Mouse (Mus musculus): Measurements from ENCODE around the gene Gm45337.

The Gm45337 gene

DNA sequence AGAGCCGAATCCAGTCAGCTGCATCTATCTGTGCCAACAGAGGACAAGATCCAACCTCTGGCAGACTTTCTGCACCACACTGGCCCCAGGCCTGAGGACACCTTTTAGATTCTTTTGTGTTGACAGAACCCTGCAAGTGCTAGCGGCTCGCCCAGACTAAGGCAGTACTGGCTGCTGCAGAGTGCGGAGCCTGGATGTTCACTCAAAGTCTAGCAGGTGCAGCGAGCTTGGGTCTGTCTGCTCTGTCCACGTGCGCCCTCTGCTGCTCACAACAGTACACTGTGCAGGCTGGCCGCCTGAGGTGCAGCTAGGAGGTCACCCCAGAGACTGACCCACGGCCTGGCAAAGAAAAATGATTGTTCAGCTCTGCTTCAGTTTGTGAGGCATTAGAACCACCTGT is 46.6 kb downstream of the Gm45337 start:
- DNase-seq (ENCODE audit: low read depth, low spot score), result peak; percentile 73

DNA sequence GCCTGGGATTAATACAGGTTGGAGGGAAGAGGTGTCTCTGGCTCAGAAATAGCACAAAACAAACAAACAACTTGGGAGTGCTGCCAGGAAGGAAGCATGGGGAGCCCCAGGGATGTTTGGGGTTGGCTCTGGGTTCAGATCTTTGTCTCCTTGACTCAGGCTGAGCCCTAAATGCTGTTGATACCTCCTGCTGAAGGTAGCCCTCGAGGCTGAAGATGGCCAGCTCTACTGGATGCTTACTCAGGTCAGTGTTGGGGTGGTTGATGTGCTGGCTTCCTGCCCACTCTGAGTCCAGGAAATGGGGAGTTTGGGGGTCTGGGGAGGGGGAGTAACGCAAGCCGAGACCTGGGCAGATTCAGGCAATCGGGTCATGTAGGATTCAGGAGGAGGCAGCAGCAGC is 47.7 kb downstream of the Gm45337 start:
- no peak for DNase-seq (ENCODE audit: low read depth, low spot score)

DNA sequence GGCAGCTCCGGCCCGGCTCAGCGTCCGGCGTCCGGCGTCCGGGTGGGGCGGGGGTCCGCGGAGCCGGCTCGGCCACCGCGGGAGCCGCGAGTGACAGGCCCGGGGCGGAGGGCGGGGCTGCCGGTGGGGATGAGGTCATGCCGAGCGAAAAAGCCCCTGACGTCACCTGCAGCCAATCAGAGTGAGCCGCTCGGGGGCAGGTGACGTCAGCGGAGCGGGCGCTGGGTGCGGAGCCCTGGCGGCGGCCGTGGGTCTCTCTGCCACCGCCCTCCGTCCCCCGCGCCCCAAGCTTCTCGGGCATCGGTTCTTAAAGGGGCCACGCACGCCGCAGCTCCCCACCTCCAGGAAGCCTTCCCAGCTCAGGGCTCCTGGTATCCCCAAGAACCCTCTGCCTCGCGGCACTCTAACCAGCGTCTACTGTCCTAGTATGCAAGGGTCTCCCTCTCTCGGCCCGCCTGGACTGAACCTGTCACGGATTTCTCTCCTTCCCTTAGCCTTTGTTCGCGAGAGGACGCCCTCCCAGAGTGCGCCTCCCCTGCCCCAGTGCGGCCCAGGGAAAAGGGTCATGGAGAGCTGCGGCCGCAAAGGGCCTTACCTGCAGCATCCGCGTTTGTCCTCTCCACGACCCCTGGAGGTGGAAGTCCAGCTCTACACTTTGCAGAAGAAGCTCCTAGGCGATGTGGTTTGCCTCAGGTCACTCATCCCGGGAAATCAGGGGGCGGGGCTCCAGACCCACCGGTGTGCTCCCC is 49.0 kb downstream of the Gm45337 start, which contains the start of gene Dusp8:
Gene Dusp8, minus strand, starts transcription at position 661 of the 749 bp plus-strand sequence.
- peak; percentile 91 for DNase-seq (ENCODE audit: low read depth, low spot score)

DNA sequence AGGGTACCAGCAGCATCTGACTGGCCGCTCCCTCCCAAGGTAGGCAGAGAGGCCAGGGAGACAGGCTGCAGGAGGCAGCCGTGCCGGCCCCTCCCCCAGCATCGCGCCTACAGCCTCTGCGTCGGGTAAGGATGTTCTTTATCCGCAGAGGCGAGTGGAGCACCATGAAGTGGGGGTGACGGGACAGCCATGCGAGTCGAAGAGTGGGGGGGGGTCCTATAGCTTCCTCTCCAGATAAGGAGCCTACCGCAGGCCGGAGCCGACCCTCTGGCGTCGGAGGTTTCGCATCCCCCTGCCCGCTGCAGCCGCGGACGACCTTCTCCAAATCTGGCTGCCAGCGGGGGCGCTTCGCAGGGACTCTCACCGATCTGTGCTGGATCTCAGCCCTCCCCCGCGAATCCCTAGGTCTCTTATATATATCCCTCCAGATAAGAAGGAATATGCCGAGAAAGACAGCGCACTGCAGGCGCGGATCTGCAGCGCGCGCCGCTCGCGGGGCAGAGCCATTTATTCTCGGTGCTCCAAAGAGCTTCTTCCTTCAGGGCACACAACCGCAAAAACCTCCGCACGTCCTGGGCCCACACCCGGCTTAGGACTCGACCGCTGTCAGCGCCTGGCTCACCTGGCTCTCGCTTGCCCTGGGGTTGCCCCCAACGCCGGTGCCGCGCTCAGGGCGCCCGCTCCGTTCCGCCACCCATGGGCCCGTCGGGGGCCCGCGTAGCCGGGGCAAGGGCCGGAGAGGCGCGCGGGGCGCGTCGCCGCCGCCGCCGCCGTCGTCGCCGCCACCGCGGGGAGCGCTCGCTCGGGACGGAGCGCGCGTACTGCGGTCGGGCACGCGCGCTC is 49.9 kb downstream of the Gm45337 start:
- DNase-seq (ENCODE audit: low read depth, low spot score), result peak; percentile 51

DNA sequence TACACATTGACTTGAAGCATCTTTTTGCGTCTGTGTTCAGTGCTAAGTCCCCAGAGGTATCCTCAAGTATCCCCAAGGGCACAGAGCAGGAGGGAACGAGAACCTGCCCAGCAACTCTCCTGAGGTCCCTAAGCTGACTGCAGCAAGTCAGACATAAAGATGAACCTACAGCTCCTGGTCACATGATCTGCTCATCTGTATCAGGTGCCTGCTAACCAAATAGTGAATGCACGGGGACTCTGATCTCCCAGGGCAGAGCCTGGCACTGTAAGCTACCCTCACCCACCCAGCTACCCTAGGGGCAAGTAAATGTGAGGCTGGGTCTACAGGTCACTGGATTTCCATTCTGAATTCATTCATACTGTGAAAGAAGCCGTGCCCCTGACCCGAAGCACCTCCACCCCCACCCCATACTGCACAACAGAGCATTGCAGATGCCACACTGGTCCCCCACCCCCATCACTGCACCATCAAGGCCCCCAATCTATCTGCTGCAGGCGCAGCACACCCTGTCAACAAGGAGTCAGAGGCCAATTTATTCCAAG is 50.6 kb downstream of the Gm45337 start:
- DNase-seq (ENCODE audit: low read depth, low spot score), result no peak
